8 mouse cellular contexts compared by ENCODE assay signal in the genomic region with DNA sequence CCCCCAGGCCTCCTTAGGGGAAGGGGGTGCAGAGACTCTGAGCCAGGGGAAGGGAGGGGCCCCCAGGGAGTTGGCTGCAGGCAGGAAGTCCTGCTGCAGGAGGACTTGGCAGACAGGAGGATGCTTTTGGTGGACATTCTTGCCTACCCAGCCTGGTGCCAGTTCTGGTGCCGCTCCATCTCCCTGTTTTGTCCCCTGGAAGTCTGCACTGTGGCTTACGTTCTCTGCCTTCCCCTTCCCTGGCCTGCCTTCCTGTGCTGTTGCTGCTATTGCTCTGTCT. TPM values are rescaled to one million over a fixed set of nuclear protein-coding genes. Genes with fewer than 3 reads are reported as not detected.
DNase-seq lines count a peak whose midpoint lies in the region; ATAC-seq and TF ChIP-seq lines count a peak whose summit lies in the region.
"Had no signal": no experiment of that assay in that cellular context is flagged by ENCODE, and none has a peak within 500 bp of the region (broad histone marks: within the 10 kb centered on the region; RNA-seq: fewer than 3 reads in every experiment).

No protein-coding gene starts in this region.

- H3K27ac ChIP-seq in layer of hippocampus, adult 2 months, result peak overlapping the region; percentile 83
- H3K27ac ChIP-seq in heart, embryonic 10.5 days, result peak overlapping the region; percentile 59
- H3K27ac ChIP-seq in limb, embryonic 13.5 days, result no peak overlapping the region

- no peaks in the 10 kb centered on the region for H3K9me3 ChIP-seq in heart, embryonic 10.5 days
- 0 out of 2 replicates have a peak, but pooled peaks cover 4% of the 10 kb centered on the region for H3K9me3 ChIP-seq in limb, embryonic 13.5 days

- DNase-seq in layer of hippocampus, adult 2 months (ENCODE audit: low spot score in 2 of 2), result no peak
- no peak for DNase-seq in layer of hippocampus, postnatal 10 days (ENCODE audit: low spot score in 2 of 2)
- DNase-seq in cerebellum, adult 8-10 months, result peak; percentile 31
- DNase-seq in heart, embryonic 10.5 days (ENCODE audit: low spot score), result no peak
- no peak for DNase-seq in embryo, embryonic 9.5 days (ENCODE audit: extremely low spot score)
- no peak for DNase-seq in right cerebral cortex, postnatal 4 days
- DNase-seq: layer of hippocampus, adult 9-11 months had no signal

- ATAC-seq in limb, embryonic 13.5 days (ENCODE audit: low FRiP score, low read depth), result no peak

- H3K4me2 ChIP-seq in limb, embryonic 13.5 days (replicated peaks), result no peak overlapping the region

- peak overlapping the region; percentile 21; the same call in 1 of the 2 replicates for H3K9ac ChIP-seq in limb, embryonic 13.5 days

- no peak overlapping the region for H3K4me3 ChIP-seq in layer of hippocampus, adult 2 months
- H3K4me3 ChIP-seq in heart, embryonic 10.5 days, result peak overlapping the region; percentile 12; the same call in 1 of the 2 replicates
- no peak overlapping the region for H3K4me3 ChIP-seq in limb, embryonic 13.5 days

- peaks cover 50% of the 10 kb centered on the region for H3K36me3 ChIP-seq in heart, embryonic 10.5 days
- H3K36me3 ChIP-seq in limb, embryonic 13.5 days, result peaks cover 63% of the 10 kb centered on the region

- TF ChIP-seq CTCF in layer of hippocampus, adult 2 months (conservative IDR thresholded peaks at IDR 0.05), result no peak

- whole genome bisulfite sequencing in heart, embryonic 10.5 days, result 71% methylated on average over 2 of the region's 2 CpGs
- WGBS in limb, embryonic 13.5 days, result 87% methylated on average over 2 of the region's 2 CpGs

- H3K4me1 ChIP-seq in heart, embryonic 10.5 days, result peaks cover 70% of the 10 kb centered on the region
- H3K4me1 ChIP-seq in limb, embryonic 13.5 days, result peaks cover 23% of the 10 kb centered on the region

- no peaks in the 10 kb centered on the region for H3K27me3 ChIP-seq in heart, embryonic 10.5 days (ENCODE audit: insufficient read depth, poor library complexity, severe bottlenecking)
- no peaks in the 10 kb centered on the region for H3K27me3 ChIP-seq in limb, embryonic 13.5 days

RNA-seq across cellular contexts. Expression of a gene that starts 12.7 kb away (rescaled TPM):
- total RNA-seq in layer of hippocampus, adult 2 months (2021), result 10 to 100 TPM; 31.3 to 32.8 TPM
- 10 to 100 TPM; 31.9 to 34.6 TPM for total RNA-seq in layer of hippocampus, postnatal 10 days (2021)
- polyA plus RNA-seq in heart, embryonic 10.5 days (2016; fragmentation: Nextera tagmentation; extraction: Ambion mirVana), result 3.2 and 3.8 TPM in 2 replicates
- polyA plus RNA-seq in limb, embryonic 13.5 days (2015; fragmentation: Nextera tagmentation; extraction: Ambion mirVana), result 5.3 and 5.8 TPM in 2 replicates

RNA-seq across cellular contexts. Expression of a gene that starts 53.5 kb away (rescaled TPM):
- total RNA-seq in layer of hippocampus, adult 2 months (2021), result 10 to 100 TPM; 91.7 to 99.3 TPM
- total RNA-seq in layer of hippocampus, postnatal 10 days (2021), result 10 to 100 TPM; 69.9 to 76.1 TPM
- 5.5 and 5.8 TPM in 2 replicates for polyA plus RNA-seq in heart, embryonic 10.5 days (2016; fragmentation: Nextera tagmentation; extraction: Ambion mirVana)
- polyA plus RNA-seq in limb, embryonic 13.5 days (2015; fragmentation: Nextera tagmentation; extraction: Ambion mirVana), result 4.5 and 6.0 TPM in 2 replicates

RNA-seq across cellular contexts. Expression of a gene that starts 54.5 kb away (rescaled TPM):
- 10 to 100 TPM; 32.0 to 36.8 TPM for total RNA-seq in layer of hippocampus, adult 2 months (2021)
- 10 to 100 TPM; 40.1 to 43.2 TPM for total RNA-seq in layer of hippocampus, postnatal 10 days (2021)
- 41.0 and 52.7 TPM in 2 replicates for polyA plus RNA-seq in heart, embryonic 10.5 days (2016; fragmentation: Nextera tagmentation; extraction: Ambion mirVana)
- 44.8 and 45.6 TPM in 2 replicates for polyA plus RNA-seq in limb, embryonic 13.5 days (2015; fragmentation: Nextera tagmentation; extraction: Ambion mirVana)
